Mouse (Mus musculus) midbrain, embryonic 13.5 days (tissue): Measurements from ENCODE around the gene Unc5c. TPM values are rescaled to one million over a fixed set of nuclear protein-coding genes. Genes with fewer than 3 reads are reported as not detected.

Source experiments
- ATAC-seq: fragments of 200-750 bp; cut with Nextera tagmentation; 2 replicates; pipeline ENCODE4 v1.8.0; 2017; ENCODE audit warnings: mild to moderate bottlenecking, moderate TSS enrichment, moderate library complexity
- H3K27ac ChIP-seq: fragments of 300-500 bp; sonication (generic); 2 replicates; pipeline ENCODE4 v1.5.1; 2015; ENCODE audit warnings: inconsistent platforms, mild to moderate bottlenecking, moderate library complexity
- H3K27me3 ChIP-seq: fragments of 300-500 bp; sonication (generic); 2 replicates; pipeline ENCODE4 v1.6.1; 2015; ENCODE audit warnings: mild to moderate bottlenecking, inconsistent platforms
- H3K36me3 ChIP-seq: fragments of 300-500 bp; sonication (generic); 2 replicates; pipeline ENCODE4 v1.6.1; 2015; ENCODE audit warnings: mild to moderate bottlenecking, inconsistent platforms
- H3K4me1 ChIP-seq: fragments of 300-500 bp; sonication (generic); replicated peaks from 2 replicates; pipeline ENCODE4 v1.6.1; 2015; ENCODE audit warnings: inconsistent platforms
- H3K4me2 ChIP-seq: fragments of 300-500 bp; sonication (generic); replicated peaks from 2 replicates; pipeline ENCODE4 v1.6.1; 2015; ENCODE audit warnings: moderate library complexity, mild to moderate bottlenecking, inconsistent platforms
- H3K4me3 ChIP-seq: fragments of 300-500 bp; sonication (generic); replicated peaks from 2 replicates; pipeline ENCODE4 v1.5.1; 2015; ENCODE audit warnings: mild to moderate bottlenecking, inconsistent platforms
- H3K9ac ChIP-seq: fragments of 300-500 bp; sonication (generic); replicated peaks from 2 replicates; pipeline ENCODE4 v1.6.1; 2015; ENCODE audit warnings: mild to moderate bottlenecking, inconsistent platforms
- H3K9me3 ChIP-seq: fragments of 300-500 bp; sonication (generic); 2 replicates; pipeline ENCODE4 v1.6.1; 2016; ENCODE audit warnings: mild to moderate bottlenecking, inconsistent platforms
- WGBS: fragments of 180-500 bp; shearing (Covaris S2); methylation state at CpG from one replicate; pipeline ENCODE4 v1.1.7; 2015; 5-methylcytosine and 5-hydroxymethylcytosine counted together
- polyA plus RNA-seq: library from polyadenylated mRNA; unstranded; fragments of >200 nt; fragmentation: Nextera tagmentation; extraction: Ambion mirVana; gene quantifications from 2 replicates; pipeline ENCODE4 v1.2.1, GENCODE M21; 2015

The Unc5c gene
- polyA plus RNA-seq, 1 experiment from 2014 or later: 9.9 TPM

GRCm38 (mm10) chr3:141733844-141734243, 268.8 kb downstream of the Unc5c start:
- Histone ChIP-seq H3K27me3 (no peaks in the 10 kb centered on the region), H3K36me3 (no peaks in the 10 kb centered on the region), H3K4me2 (no peak overlapping the region), H3K4me3 (no peak overlapping the region), H3K9me3 (no peaks in the 10 kb centered on the region), H3K9ac (no peak overlapping the region), H3K27ac (no peak overlapping the region), H3K4me1 (no peaks in the 10 kb centered on the region)
- WGBS: 87% methylated on average over 6 of the region's 6 CpGs
- no peak for ATAC-seq

GRCm38 (mm10) chr3:141735285-141735684, 270.3 kb downstream of the Unc5c start:
- no peak for ATAC-seq
- Histone ChIP-seq H3K4me2 (no peak overlapping the region), H3K27ac (no peak overlapping the region), H3K9me3 (no peaks in the 10 kb centered on the region), H3K4me3 (no peak overlapping the region), H3K36me3 (no peaks in the 10 kb centered on the region), H3K27me3 (no peaks in the 10 kb centered on the region), H3K9ac (no peak overlapping the region), H3K4me1 (no peaks in the 10 kb centered on the region)

- H3K4me2 ChIP-seq: no peak overlapping the region
- H3K4me3 ChIP-seq: no peak overlapping the region
- no peaks in the 10 kb centered on the region for H3K27me3 ChIP-seq
- no peaks in the 10 kb centered on the region for H3K9me3 ChIP-seq
- no peaks in the 10 kb centered on the region for H3K36me3 ChIP-seq
- H3K9ac ChIP-seq: no peak overlapping the region
- no peaks in the 10 kb centered on the region for H3K4me1 ChIP-seq
- H3K27ac ChIP-seq: no peak overlapping the region
- no peak for ATAC-seq
These were observed 280.3 kb downstream of the Unc5c start for GRCm38 (mm10) chr3:141745322-141745721.

GRCm38 (mm10) chr3:141748694-141749381, 283.8 kb downstream of the Unc5c start:
- H3K27ac ChIP-seq: no peak overlapping the region
- no peak overlapping the region for H3K4me2 ChIP-seq
- no peaks in the 10 kb centered on the region for H3K9me3 ChIP-seq
- H3K4me1 ChIP-seq: no peaks in the 10 kb centered on the region
- 86% methylated on average over 4 of the region's 4 CpGs for WGBS
- no peaks in the 10 kb centered on the region for H3K27me3 ChIP-seq
- no peak overlapping the region for H3K9ac ChIP-seq
- no peak overlapping the region for H3K4me3 ChIP-seq
- no peak for ATAC-seq
- H3K36me3 ChIP-seq: no peaks in the 10 kb centered on the region

GRCm38 (mm10) chr3:141752172-141752571, 287.2 kb downstream of the Unc5c start:
- H3K4me1 ChIP-seq: no peaks in the 10 kb centered on the region
- no peaks in the 10 kb centered on the region for H3K9me3 ChIP-seq
- no peak overlapping the region for H3K27ac ChIP-seq
- H3K9ac ChIP-seq: no peak overlapping the region
- ATAC-seq: peak; percentile 78
- H3K4me2 ChIP-seq: no peak overlapping the region
- no peaks in the 10 kb centered on the region for H3K36me3 ChIP-seq
- H3K4me3 ChIP-seq: no peak overlapping the region
- WGBS: 37% methylated on average over 7 of the region's 7 CpGs
- H3K27me3 ChIP-seq: no peaks in the 10 kb centered on the region

GRCm38 (mm10) chr3:141757259-141757658, 292.2 kb downstream of the Unc5c start:
- no peak overlapping the region for H3K4me3 ChIP-seq
- H3K4me2 ChIP-seq: no peak overlapping the region
- H3K27ac ChIP-seq: no peak overlapping the region
- H3K4me1 ChIP-seq: no peaks in the 10 kb centered on the region
- no peaks in the 10 kb centered on the region for H3K36me3 ChIP-seq
- H3K9ac ChIP-seq: no peak overlapping the region
- no peak for ATAC-seq
- no peaks in the 10 kb centered on the region for H3K9me3 ChIP-seq
- H3K27me3 ChIP-seq: no peaks in the 10 kb centered on the region
- WGBS: 84% methylated on average over 3 of the region's 3 CpGs

GRCm38 (mm10) chr3:141778411-141778919, 313.4 kb downstream of the Unc5c start:
- no peak overlapping the region for H3K4me2 ChIP-seq
- H3K36me3 ChIP-seq: no peaks in the 10 kb centered on the region
- H3K4me3 ChIP-seq: no peak overlapping the region
- no peaks in the 10 kb centered on the region for H3K4me1 ChIP-seq
- ATAC-seq: no peak
- WGBS: 88% methylated on average over 8 of the region's 8 CpGs
- H3K27ac ChIP-seq: no peak overlapping the region
- H3K9me3 ChIP-seq: no peaks in the 10 kb centered on the region
- H3K27me3 ChIP-seq: no peaks in the 10 kb centered on the region
- H3K9ac ChIP-seq: no peak overlapping the region

GRCm38 (mm10) chr3:141779186-141779585, 314.2 kb downstream of the Unc5c start:
- Histone ChIP-seq H3K9me3 (no peaks in the 10 kb centered on the region), H3K36me3 (no peaks in the 10 kb centered on the region), H3K4me2 (no peak overlapping the region), H3K4me3 (no peak overlapping the region), H3K27me3 (no peaks in the 10 kb centered on the region), H3K9ac (no peak overlapping the region), H3K4me1 (no peaks in the 10 kb centered on the region), H3K27ac (no peak overlapping the region)
- WGBS: 75% methylated on average over 3 of the region's 3 CpGs
- no peak for ATAC-seq

GRCm38 (mm10) chr3:141782553-141782952, 317.5 kb downstream of the Unc5c start:
- ATAC-seq: no peak
- Histone ChIP-seq H3K4me3 (no peak overlapping the region), H3K4me2 (no peak overlapping the region), H3K9me3 (no peaks in the 10 kb centered on the region), H3K36me3 (no peaks in the 10 kb centered on the region), H3K27ac (no peak overlapping the region), H3K4me1 (peaks cover 11% of the 10 kb centered on the region), H3K27me3 (no peaks in the 10 kb centered on the region), H3K9ac (no peak overlapping the region)
- WGBS: 80% methylated on average over 4 of the region's 4 CpGs

GRCm38 (mm10) chr3:141791026-141791780, 326.2 kb downstream of the Unc5c start:
- WGBS: 87% methylated on average over 8 of the region's 8 CpGs
- H3K4me2 ChIP-seq: no peak overlapping the region
- H3K4me3 ChIP-seq: no peak overlapping the region
- ATAC-seq: no peak
- H3K9ac ChIP-seq: no peak overlapping the region
- no peaks in the 10 kb centered on the region for H3K27me3 ChIP-seq
- H3K36me3 ChIP-seq: no peaks in the 10 kb centered on the region; the same call in 1 of the 2 replicates
- no peaks in the 10 kb centered on the region for H3K9me3 ChIP-seq
- no peak overlapping the region for H3K27ac ChIP-seq
- peaks cover 9% of the 10 kb centered on the region for H3K4me1 ChIP-seq

- Histone ChIP-seq H3K36me3 (no peaks in the 10 kb centered on the region; the same call in 1 of the 2 replicates), H3K27ac (no peak overlapping the region), H3K4me1 (peaks cover 3% of the 10 kb centered on the region), H3K9me3 (no peaks in the 10 kb centered on the region), H3K9ac (no peak overlapping the region), H3K4me2 (no peak overlapping the region), H3K27me3 (no peaks in the 10 kb centered on the region), H3K4me3 (no peak overlapping the region)
- WGBS: 96% methylated on average over 1 of the region's 1 CpGs
- no peak for ATAC-seq
These were observed 327.1 kb downstream of the Unc5c start for GRCm38 (mm10) chr3:141792106-141792505.

GRCm38 (mm10) chr3:141793755-141794154, 328.7 kb downstream of the Unc5c start:
- no peak for ATAC-seq
- peaks cover 4% of the 10 kb centered on the region; the same call in 1 of the 2 replicates for H3K4me1 ChIP-seq
- 91% methylated on average over 2 of the region's 2 CpGs for WGBS
- no peak overlapping the region for H3K4me2 ChIP-seq
- H3K27me3 ChIP-seq: no peaks in the 10 kb centered on the region
- no peaks in the 10 kb centered on the region for H3K9me3 ChIP-seq
- no peaks in the 10 kb centered on the region; the same call in 1 of the 2 replicates for H3K36me3 ChIP-seq
- H3K27ac ChIP-seq: no peak overlapping the region
- no peak overlapping the region for H3K9ac ChIP-seq
- H3K4me3 ChIP-seq: no peak overlapping the region
